Mouse (Mus musculus) heart, adult 9 months (tissue): ENCODE data around the gene Il23a.
"Not testable (repeated sequence)": the region's sequence is repeated elsewhere in the genome, so short reads cannot be mapped to it uniquely, and the experiment has no call there.

Experiments
- DNase-seq, 2 experiments: peaks; one replicate each; pipeline ENCODE4 v3.0.0; 2022; ENCODE audit warnings: low spot score in 2 of 2

The Il23a gene

GRCm38 (mm10) chr10:128268371-128268770, 30.2 kb downstream of the Il23a start, which contains the start of gene Apof:
TSS of gene Apof (plus strand) at chr10:128268671.
- no peak for DNase-seq

GRCm38 (mm10) chr10:128263393-128264310, 34.9 kb downstream of the Il23a start:
- no peak for DNase-seq

GRCm38 (mm10) chr10:128262300-128262699, 36.3 kb downstream of the Il23a start:
- peak in 1 of 2 experiments; percentile 34 for DNase-seq

- DNase-seq: not testable (repeated sequence)
Measured at GRCm38 (mm10) chr10:128260376-128260775, 38.2 kb downstream of the Il23a start.

GRCm38 (mm10) chr10:128259946-128260345, 38.6 kb downstream of the Il23a start:
- DNase-seq: no peak

GRCm38 (mm10) chr10:128258953-128259352, 39.6 kb downstream of the Il23a start:
- no peak for DNase-seq

- DNase-seq: no peak
Measured at GRCm38 (mm10) chr10:128256328-128256727, 42.2 kb downstream of the Il23a start.

- no peak for DNase-seq
Measured at GRCm38 (mm10) chr10:128255925-128256324, 42.6 kb downstream of the Il23a start.

- no peak for DNase-seq
Measured at GRCm38 (mm10) chr10:128253677-128254255, 44.8 kb downstream of the Il23a start, which contains the start of gene Apon. TSS of gene Apon (plus strand) at chr10:128254096.

GRCm38 (mm10) chr10:128250565-128250964, 48.0 kb downstream of the Il23a start:
- DNase-seq: no peak

- DNase-seq: peak; percentile 83 to 85
Measured at GRCm38 (mm10) chr10:128247020-128247732, 51.4 kb downstream of the Il23a start.
